Mouse (Mus musculus) granulocyte monocyte progenitor cell, adult 5-6 weeks (primary cell): ENCODE measurements at regions not wholly inside any gene's neighbourhood (a gene's known extent, or its start where the extent isn't known, plus 50 kb on each side); places are given as distances from the start of the nearest gene placed in this dataset.

Experiments
- ATAC-seq: replicated peaks from 2 replicates; pipeline ENCODE4 v1.8.0; 2016; ENCODE audit warnings: mild to moderate bottlenecking, moderate TSS enrichment, inconsistent platforms; ENCODE audit not compliant: poor library complexity, severe bottlenecking

GRCm38 (mm10) chr12:10197906-10198460 is 171.8 kb upstream of the Nt5c1b start:
- no peak for ATAC-seq

GRCm38 (mm10) chr12:10209841-10210240 is 159.9 kb upstream of the Nt5c1b start:
- no peak for ATAC-seq

GRCm38 (mm10) chr12:10222821-10223220 is 147.0 kb upstream of the Nt5c1b start:
- no peak for ATAC-seq

GRCm38 (mm10) chr12:10223832-10224231 is 145.9 kb upstream of the Nt5c1b start:
- no peak for ATAC-seq

- no peak for ATAC-seq
These were observed 138.6 kb upstream of the Nt5c1b start for GRCm38 (mm10) chr12:10231144-10231543.

GRCm38 (mm10) chr12:10231683-10232082 is 138.1 kb upstream of the Nt5c1b start:
- ATAC-seq: no peak

- no peak for ATAC-seq
These were observed 121.7 kb upstream of the Nt5c1b start for GRCm38 (mm10) chr12:10248110-10248509.

- ATAC-seq: no peak
These were observed 113.4 kb upstream of the Nt5c1b start for GRCm38 (mm10) chr12:10256385-10256784.

GRCm38 (mm10) chr12:10266201-10266600 is 103.6 kb upstream of the Nt5c1b start:
- no peak for ATAC-seq

- no peak for ATAC-seq
These were observed 97.7 kb upstream of the Nt5c1b start for GRCm38 (mm10) chr12:10272038-10272437.

GRCm38 (mm10) chr12:10275226-10275625 is 94.5 kb upstream of the Nt5c1b start:
- no peak for ATAC-seq

GRCm38 (mm10) chr12:10292646-10293045 is 77.1 kb upstream of the Nt5c1b start:
- ATAC-seq: no peak

- no peak for ATAC-seq
These were observed 63.8 kb upstream of the Nt5c1b start for GRCm38 (mm10) chr12:10305970-10306369.
